Mouse (Mus musculus) ES-E14 (cell line): Measurements from ENCODE around the gene Nmnat2.

Source experiments
- CHD2 ChIP-seq: IDR thresholded peaks from 2 replicates; pipeline ENCODE4 v1.6.1; 2014; ENCODE audit warnings: mild to moderate bottlenecking, low read depth, low read length, inconsistent platforms
- HCFC1 ChIP-seq: IDR thresholded peaks from 2 replicates; pipeline ENCODE4 v1.6.1; 2012; ENCODE audit warnings: low read length, inconsistent platforms, borderline replicate concordance; ENCODE audit not compliant: insufficient read depth
- MAFK ChIP-seq: IDR thresholded peaks from 2 replicates; pipeline ENCODE4 v1.6.1; 2014; ENCODE audit warnings: mild to moderate bottlenecking, low read depth, low read length, inconsistent platforms; ENCODE audit not compliant: insufficient read depth
- ZC3H11A ChIP-seq: IDR thresholded peaks from 2 replicates; pipeline ENCODE4 v1.6.1; 2012; ENCODE audit warnings: low read depth, mild to moderate bottlenecking, inconsistent platforms, low read length, borderline replicate concordance
- ZNF384 ChIP-seq: IDR thresholded peaks from 2 replicates; pipeline ENCODE4 v1.6.1; 2012; ENCODE audit warnings: low read depth, low read length, inconsistent platforms

- no peak for TF ChIP-seq HCFC1
- TF ChIP-seq ZC3H11A: no peak
- no peak for TF ChIP-seq CHD2
- no peak for TF ChIP-seq MAFK
- no peak for TF ChIP-seq ZNF384
These were observed 139.7 kb downstream of the Nmnat2 start for GRCm38 (mm10) chr1:153094226-153095076.
